Comparison of ENCODE assay signal across 14 mouse cellular contexts in genomic region chr8:117561014-117561413, GRCm38 (mm10).
DNase-seq lines count a peak whose midpoint lies in the region; ATAC-seq and TF ChIP-seq lines count a peak whose summit lies in the region.
"Had no signal": no experiment of that assay in that cellular context is flagged by ENCODE, and none has a peak within 500 bp of the region (broad histone marks: within the 10 kb centered on the region; RNA-seq: fewer than 3 reads in every experiment).

No protein-coding gene starts in this region.

- DNase-seq in kidney, adult 2 months, result peak; percentile 69
- no peak for DNase-seq in ES-E14 (ENCODE audit: low read depth, low spot score)
- DNase-seq in heart, adult 9 months (ENCODE audit: low spot score in 2 of 2), result peak; percentile 62 to 63
- peak; percentile 46 for DNase-seq in kidney, adult 9 months
- DNase-seq in c-Kit-positive CD71-positive TER-119-positive erythroid progenitor cells, embryonic 14.5 days (ENCODE audit: low spot score), result no peak
- DNase-seq in layer of hippocampus, adult 2 months (ENCODE audit: low spot score in 2 of 2), result no peak
- DNase-seq in ovary, postnatal 10 days (ENCODE audit: low spot score), result no peak
- DNase-seq: cerebellum, postnatal 14 days; spleen, adult 18-20 months; thymus, adult 18-20 months had no signal

- no peaks in the 10 kb centered on the region for H3K4me1 ChIP-seq in kidney, adult 2 months (ENCODE audit: control insufficient read depth, insufficient read depth, low read length)
- peaks cover 11% of the 10 kb centered on the region for H3K4me1 ChIP-seq in kidney, embryonic 15.5 days
- peaks cover 3 to 12% of the 10 kb centered on the region in 2 experiments for H3K4me1 ChIP-seq in ES-E14 (ENCODE audit: control insufficient read depth in 2 of 2, insufficient read depth in 2 of 2, low read length in 2 of 2, poor library complexity in 1 of 2)

- 41% methylated on average over 4 of the region's 4 CpGs for WGBS in kidney, adult 2 months
- WGBS in kidney, embryonic 15.5 days, result 64% methylated on average over 4 of the region's 4 CpGs

- H3K9me3 ChIP-seq in kidney, embryonic 15.5 days (replicated peaks), result no peaks in the 10 kb centered on the region
- H3K9me3 ChIP-seq in ES-E14 (ENCODE audit: control insufficient read depth, insufficient read depth, low read depth, low read length), result no peaks in the 10 kb centered on the region
- H3K9me3 ChIP-seq: hindbrain, embryonic 13.5 days; limb, embryonic 12.5 days had no signal

- no peak overlapping the region for H3K4me3 ChIP-seq in kidney, adult 2 months (ENCODE audit: insufficient read depth, low read depth, low read length)
- no peak overlapping the region for H3K4me3 ChIP-seq in kidney, embryonic 15.5 days (replicated peaks)
- H3K4me3 ChIP-seq in ES-E14 (ENCODE audit: insufficient read depth in 1 of 2, low read depth in 1 of 2, low read length in 2 of 2, poor library complexity in 1 of 2, severe bottlenecking in 1 of 2), result no peak overlapping the region
- no peak overlapping the region for H3K4me3 ChIP-seq in layer of hippocampus, adult 2 months
- H3K4me3 ChIP-seq: hindbrain, embryonic 13.5 days had no signal

- no peaks in the 10 kb centered on the region for H3K36me3 ChIP-seq in kidney, adult 2 months (ENCODE audit: control insufficient read depth, insufficient read depth, low read length)
- no peaks in the 10 kb centered on the region for H3K36me3 ChIP-seq in kidney, embryonic 15.5 days
- no peaks in the 10 kb centered on the region; the same call in 1 of the 2 replicates for H3K36me3 ChIP-seq in ES-E14 (ENCODE audit: control insufficient read depth, insufficient read depth, low read length, poor library complexity, severe bottlenecking)
- H3K36me3 ChIP-seq: hindbrain, embryonic 13.5 days; limb, embryonic 12.5 days had no signal

- no peak for TF ChIP-seq POLR2A in kidney, adult 2 months (IDR thresholded peaks at IDR 0.05; ENCODE audit: low read depth, low read length)

- no peak for ATAC-seq in kidney, embryonic 15.5 days (replicated peaks; ENCODE audit: low FRiP score)
- ATAC-seq: activated CD4-positive, CD25-positive, alpha-beta regulatory T cell, adult 4 months had no signal

- H3K9ac ChIP-seq in kidney, embryonic 15.5 days, result no peak overlapping the region
- peak overlapping the region; percentile 7; the same call in 1 of the 2 replicates for H3K9ac ChIP-seq in ES-E14 (ENCODE audit: insufficient read depth, low read depth, low read length, poor library complexity, severe bottlenecking)
- H3K9ac ChIP-seq: hindbrain, embryonic 13.5 days had no signal

- H3K4me2 ChIP-seq in kidney, embryonic 15.5 days, result no peak overlapping the region

- in situ Hi-C loops in ES-E14 (cut with MboI; ENCODE audit: low sequenced_read_pairs in 2 of 2, unreplicated experiment in 2 of 2), result no loop called here

- no peak overlapping the region for H3K27ac ChIP-seq in kidney, adult 2 months (ENCODE audit: insufficient read depth, low read depth, low read length)
- no peak overlapping the region for H3K27ac ChIP-seq in kidney, embryonic 15.5 days
- H3K27ac ChIP-seq in ES-E14 (ENCODE audit: insufficient read depth, low read depth, low read length, poor library complexity, severe bottlenecking), result no peak overlapping the region
- H3K27ac ChIP-seq in layer of hippocampus, adult 2 months, result no peak overlapping the region
- H3K27ac ChIP-seq: hindbrain, embryonic 13.5 days; limb, embryonic 12.5 days had no signal

- no peaks in the 10 kb centered on the region for H3K27me3 ChIP-seq in kidney, adult 2 months (replicated peaks; ENCODE audit: control insufficient read depth, insufficient read depth, low read length)
- 0 out of 2 replicates have a peak, but pooled peaks cover 4% of the 10 kb centered on the region for H3K27me3 ChIP-seq in kidney, embryonic 15.5 days

- TF ChIP-seq CTCF in kidney, adult 2 months (conservative IDR thresholded peaks at IDR 0.05; ENCODE audit: insufficient read depth, insufficient read length, low read depth, low read length), result no peak
- TF ChIP-seq CTCF in layer of hippocampus, adult 2 months (conservative IDR thresholded peaks at IDR 0.05), result no peak

TF ChIP-seq in ES-E14, 5 proteins besides CTCF, POLR2A, EP300 and RAD21:
- TF ChIP-seq MAFK (IDR thresholded peaks at IDR 0.05; ENCODE audit: insufficient read depth, low read depth, low read length) (no peak), HCFC1 (IDR thresholded peaks at IDR 0.05; ENCODE audit: borderline replicate concordance, insufficient read depth, low read length) (no peak), ZNF384 (IDR thresholded peaks at IDR 0.05; ENCODE audit: low read depth, low read length) (no peak), CHD2 (IDR thresholded peaks at IDR 0.05; ENCODE audit: low read depth, low read length) (no peak), ZC3H11A (IDR thresholded peaks at IDR 0.05; ENCODE audit: borderline replicate concordance, low read depth, low read length) (no peak)

Comparison
In these comparisons a context has a peak if more than half of its experiments do, and no peak if none do; other contexts are left out.
1. DNase-seq: peak in kidney, adult 2 months (single experiment), heart, adult 9 months (2 of 2) and kidney, adult 9 months (single experiment); none in ES-E14 (single experiment), c-Kit-positive CD71-positive TER-119-positive erythroid progenitor cells, embryonic 14.5 days (single experiment), layer of hippocampus, adult 2 months (0 of 2) and ovary, postnatal 10 days (single experiment).